Mouse (Mus musculus) CH12.LX (cell line): Measurements from ENCODE around the gene Inpp5b. TPM values are rescaled to one million over a fixed set of nuclear protein-coding genes. Genes with fewer than 3 reads are reported as not detected.
"Not testable (repeated sequence)": the region's sequence is repeated elsewhere in the genome, so short reads cannot be mapped to it uniquely, and the experiment has no call there.

ENCODE experiments used
- DNase-seq: peaks from one replicate; pipeline ENCODE4 v3.0.0-alpha.2; 2013; ENCODE audit errors: extremely low read depth
- H3K27ac ChIP-seq: 2 replicates; pipeline ENCODE4 v1.5.1; 2012; ENCODE audit warnings: low read depth, mild to moderate bottlenecking, control low read depth, moderate library complexity; ENCODE audit not compliant: insufficient read depth
- H3K27me3 ChIP-seq: replicated peaks from 2 replicates; pipeline ENCODE3; 2012; ENCODE audit warnings: inconsistent platforms
- H3K36me3 ChIP-seq, 2 experiments: replicated peaks in 1 of 2; 2 replicates each; pipeline versions ENCODE3 to v1.6.1; 2012; ENCODE audit warnings: inconsistent platforms in 1 of 2, low read length in 1 of 2, mild to moderate bottlenecking in 1 of 2, mixed read lengths in 1 of 2, moderate library complexity in 1 of 2; ENCODE audit not compliant: control insufficient read depth in 1 of 2, insufficient read depth in 1 of 2
- H3K4me1 ChIP-seq, 2 experiments: 2 replicates each; pipeline ENCODE4 v1.6.1; 2012; ENCODE audit warnings: inconsistent platforms in 1 of 2, moderate library complexity in 1 of 2; ENCODE audit not compliant: insufficient read depth in 2 of 2, control insufficient read depth in 1 of 2
- H3K4me2 ChIP-seq: 2 replicates; pipeline ENCODE4 v1.6.1; 2012; ENCODE audit warnings: low read depth, mild to moderate bottlenecking, control low read depth; ENCODE audit not compliant: poor library complexity, insufficient read depth, severe bottlenecking
- H3K4me3 ChIP-seq, 3 experiments: fragments of 150-350 bp in 1 of 3; sonication (generic) in 1 of 3; replicated peaks in 1 of 3; 2 replicates each; pipeline versions ENCODE3 to v1.5.1; 2011 to 2012; ENCODE audit warnings: low read depth in 2 of 3, low read length in 2 of 3, mild to moderate bottlenecking in 2 of 3, moderate library complexity in 2 of 3, control low read depth in 1 of 3, improper control_type of control experiment in 1 of 3, inconsistent platforms in 1 of 3, mixed read lengths in 1 of 3; ENCODE audit not compliant: poor library complexity in 1 of 3
- H3K79me2 ChIP-seq: replicated peaks from 2 replicates; pipeline ENCODE4 v1.6.1; 2012; ENCODE audit warnings: mild to moderate bottlenecking, moderate library complexity; ENCODE audit not compliant: control insufficient read depth, poor library complexity, insufficient read depth, severe bottlenecking; ENCODE audit errors: extremely low read depth
- H3K9ac ChIP-seq: 2 replicates; pipeline ENCODE4 v1.6.1; 2012; ENCODE audit warnings: low read depth, mild to moderate bottlenecking, control low read depth, moderate library complexity; ENCODE audit not compliant: insufficient read depth
- H3K9me3 ChIP-seq: replicated peaks from 2 replicates; pipeline ENCODE3; 2012; ENCODE audit warnings: low read length, inconsistent platforms, mixed read lengths
- BHLHE40 ChIP-seq: IDR thresholded peaks from 2 replicates; pipeline ENCODE4 v1.6.1; 2011; ENCODE audit warnings: mild to moderate bottlenecking, low read depth, low read length, improper control_type of control experiment
- E2F4 ChIP-seq: IDR thresholded peaks from 2 replicates; pipeline ENCODE4 v1.6.1; 2011; ENCODE audit warnings: low read depth, low read length, improper control_type of control experiment; ENCODE audit not compliant: insufficient replicate concordance
- ETS1 ChIP-seq: conservative IDR thresholded peaks from 2 replicates; pipeline ENCODE4 v1.6.1; 2012; ENCODE audit warnings: low read depth, mild to moderate bottlenecking, inconsistent platforms, low read length, improper control_type of control experiment, moderate library complexity
- MAFK ChIP-seq: IDR thresholded peaks from 2 replicates; pipeline ENCODE4 v1.6.1; 2011; ENCODE audit warnings: low read length, improper control_type of control experiment; ENCODE audit not compliant: insufficient replicate concordance
- USF1 ChIP-seq: IDR thresholded peaks from 2 replicates; pipeline ENCODE4 v1.6.1; 2014; ENCODE audit warnings: low read depth, mild to moderate bottlenecking, inconsistent platforms, low read length, improper control_type of control experiment
- ZNF384 ChIP-seq: IDR thresholded peaks from 2 replicates; pipeline ENCODE4 v1.6.1; 2012; ENCODE audit warnings: low read depth, low read length, improper control_type of control experiment, inconsistent platforms
- dilution Hi-C: fragments of 300-500 bp; cut with MboI; formaldehyde crosslinking; loops from 2 replicates; pipeline ENCODE4 v1.14.3; 2020; ENCODE audit warnings: low sequenced_read_pairs; ENCODE audit not compliant: extremely low pct_unique_long_range_greater_than_20kb, extremely low pct_ligation_motif_present
- in situ Hi-C: fragments of 300-500 bp; cut with MboI; formaldehyde crosslinking; loops from 3 replicates; pipeline ENCODE4 v1.14.3; 2019; ENCODE audit warnings: low sequenced_read_pairs, low pct_ligation_motif_present, low pct_unique_long_range_greater_than_20kb, mixed read lengths
- polyA plus RNA-seq: library from polyadenylated mRNA; unstranded; fragments of >175 nt; gene quantifications from 2 replicates; pipeline ENCODE4 v1.2.1, GENCODE M21; 2012; ENCODE audit warnings: low read depth; ENCODE audit not compliant: insufficient read length
- total RNA-seq, 2 experiments: library from RNA; depleted of rRNA; stranded (reverse); fragments of 300-350 nt in 1 of 2; fragments of >200 nt in 1 of 2; gene quantifications; 2 replicates each; pipeline ENCODE4 v1.2.3; 2012 to 2014

The Inpp5b gene
- total and polyA plus RNA-seq, 3 experiments, result 25.6 to 34.0 (median 26.2) TPM

DNA sequence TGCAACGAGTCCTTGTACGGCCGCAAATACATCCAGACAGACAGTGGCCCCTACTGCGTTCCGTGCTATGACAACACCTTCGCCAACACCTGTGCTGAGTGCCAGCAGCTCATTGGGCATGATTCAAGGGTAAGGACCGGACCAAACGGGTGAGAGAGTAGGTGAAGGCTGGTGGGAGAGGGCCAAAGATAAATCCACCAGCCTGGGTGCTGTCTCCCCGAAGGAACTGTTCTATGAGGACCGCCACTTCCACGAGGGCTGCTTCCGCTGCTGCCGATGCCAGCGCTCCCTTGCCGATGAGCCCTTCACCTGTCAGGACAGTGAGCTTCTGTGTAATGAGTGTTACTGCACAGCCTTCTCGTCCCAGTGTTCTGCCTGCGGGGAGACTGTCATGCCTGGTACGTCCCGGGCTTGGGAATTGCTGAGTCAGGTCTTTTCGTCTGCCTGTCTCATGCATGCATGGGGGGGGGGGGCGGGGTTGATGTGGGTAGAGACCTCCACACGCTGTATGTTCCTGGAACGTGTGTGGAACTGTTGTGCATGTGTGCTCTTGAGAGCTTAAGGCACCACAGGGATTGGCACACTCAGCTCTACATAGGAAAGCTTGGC, 35.9 kb upstream of the Inpp5b start:
- dilution Hi-C loops (no loop called here), in situ Hi-C loops (loop anchor here (10.0 kb wide), 1 partner anchor 359 kb away; the partner anchor contains the start of genes Dnali1 and Snip1)
- H3K27me3 ChIP-seq, result no peaks in the 10 kb centered on the region
- peaks cover 41 to 72% of the 10 kb centered on the region in 2 experiments for H3K4me1 ChIP-seq
- 0 out of 2 replicates have a peak overlapping the region, but pooled peaks have one; percentile 14 for H3K27ac ChIP-seq
- H3K9ac ChIP-seq, result no peak overlapping the region
- no peaks in the 10 kb centered on the region for H3K9me3 ChIP-seq
- peaks cover 17 to 21% of the 10 kb centered on the region in 2 experiments for H3K36me3 ChIP-seq
- H3K4me2 ChIP-seq, result no peak overlapping the region
- no peak overlapping the region for H3K4me3 ChIP-seq
- DNase-seq, result no peak
- H3K79me2 ChIP-seq, result peaks cover 19% of the 10 kb centered on the region
- TF ChIP-seq USF1 (no peak), MAFK (peak; percentile 80), E2F4 (no peak)

DNA sequence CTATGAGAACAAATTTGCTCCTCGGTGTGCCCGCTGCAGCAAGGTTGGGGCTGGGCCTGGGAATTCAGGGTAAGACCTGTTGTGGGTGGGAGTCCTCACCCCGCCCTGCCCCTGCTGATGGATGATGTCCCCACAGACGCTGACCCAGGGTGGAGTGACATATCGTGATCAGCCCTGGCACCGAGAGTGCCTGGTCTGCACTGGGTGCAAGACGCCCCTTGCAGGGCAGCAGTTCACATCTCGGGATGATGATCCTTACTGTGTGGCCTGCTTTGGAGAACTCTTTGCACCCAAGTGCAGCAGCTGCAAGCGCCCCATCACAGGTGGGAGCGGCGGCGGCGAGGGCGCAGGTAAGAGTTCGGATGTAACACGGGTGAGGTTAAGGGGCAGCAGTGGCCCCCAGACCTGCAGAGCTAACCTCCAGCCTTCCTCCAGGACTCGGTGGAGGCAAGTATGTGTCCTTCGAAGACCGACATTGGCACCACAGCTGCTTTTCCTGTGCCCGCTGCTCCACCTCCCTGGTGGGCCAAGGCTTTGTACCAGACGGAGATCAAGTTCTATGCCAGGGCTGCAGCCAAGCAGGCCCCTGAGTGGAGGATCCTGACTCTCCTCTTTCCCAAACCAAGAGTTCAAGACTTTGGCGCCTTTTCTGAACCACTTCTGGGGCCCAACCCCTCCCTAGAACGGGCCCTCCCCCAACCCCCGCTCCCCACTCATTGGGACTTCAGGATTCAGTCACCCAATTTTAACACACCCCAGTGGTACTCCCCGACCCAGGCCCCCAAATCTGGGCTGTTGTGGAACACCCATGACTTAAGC, 34.1 kb upstream of the Inpp5b start:
- Histone ChIP-seq H3K36me3 (peaks cover 17 to 22% of the 10 kb centered on the region in 2 experiments), H3K4me1 (peaks cover 41 to 74% of the 10 kb centered on the region in 2 experiments), H3K27ac (peak overlapping the region; percentile 29; the same call in 1 of the 2 replicates)
- dilution Hi-C loops, H3K9ac ChIP-seq, DNase-seq, H3K4me2 ChIP-seq, H3K9me3 ChIP-seq, H3K79me2 ChIP-seq, H3K4me3 ChIP-seq, H3K27me3 ChIP-seq: not testable (repeated sequence)
- in situ Hi-C loops, result loop anchor here (10.0 kb wide), 1 partner anchor 357 kb away; the partner anchor contains the start of genes Dnali1 and Snip1

- Histone ChIP-seq H3K4me1 (peaks cover 40 to 72% of the 10 kb centered on the region in 2 experiments), H3K36me3 (peaks cover 17 to 24% of the 10 kb centered on the region in 2 experiments), H3K4me2 (peak overlapping the region; percentile 58; the same call in 1 of the 2 replicates), H3K27ac (peak overlapping the region; percentile 90), H3K9ac (peak overlapping the region; percentile 70)
- H3K9me3 ChIP-seq, H3K79me2 ChIP-seq, dilution Hi-C loops, DNase-seq, H3K27me3 ChIP-seq, H3K4me3 ChIP-seq: not testable (repeated sequence)
- in situ Hi-C loops, result loop anchor here (10.0 kb wide), 1 partner anchor 357 kb away; the partner anchor contains the start of genes Dnali1 and Snip1
- TF ChIP-seq BHLHE40, result peak; percentile 21; the same call in 1 of the 2 replicates
- 0 out of 2 replicates have a peak, but pooled peaks have one; percentile 49 for TF ChIP-seq ETS1
- peak; percentile 91 for TF ChIP-seq ZNF384
These were observed 33.5 kb upstream of the Inpp5b start for GRCm38 (mm10) chr4:124708200-124708517.
